Mouse (Mus musculus) frontal cortex, adult 2 months (tissue): Measurements from ENCODE around the gene Hist1h4i. TPM values are rescaled to one million over a fixed set of nuclear protein-coding genes. Genes with fewer than 3 reads are reported as not detected.

Source experiments
- polyA plus RNA-seq: library from polyadenylated mRNA; depleted of rRNA; stranded (reverse); fragments of >200 nt; gene quantifications from 2 replicates; pipeline ENCODE4 v1.2.3, GENCODE M21; 2012; rRNA removed

Hist1h4i gene
- polyA plus RNA-seq, 1 experiment, result 12.2 TPM

Other genes starting within 250 kb of the Hist1h4i start
- 1.5 and 1.9 TPM in 2 replicates for gene Hist1h2bq, start 231.2 kb downstream of the Hist1h4i start, polyA plus RNA-seq
- not detected in 2 replicates for gene Hist1h2ao, start 230.9 kb downstream of the Hist1h4i start, polyA plus RNA-seq
- not detected in 2 replicates for gene Hist1h4m, start 229.6 kb downstream of the Hist1h4i start, polyA plus RNA-seq
- gene Hist1h4n, start 209.2 kb downstream of the Hist1h4i start, polyA plus RNA-seq, result 12.0 and 12.7 TPM in 2 replicates
- gene Hist1h2ap, start 207.9 kb downstream of the Hist1h4i start, polyA plus RNA-seq, result 3.5 and 3.9 TPM in 2 replicates
- gene Hist1h2br, start 207.6 kb downstream of the Hist1h4i start, polyA plus RNA-seq, result 0.21 and 0.96 TPM in 2 replicates
- 2.2 and 2.6 TPM in 2 replicates for gene Zfp184, start 96.3 kb downstream of the Hist1h4i start, polyA plus RNA-seq
- not detected in 2 replicates for gene Pom121l2, start 60.2 kb downstream of the Hist1h4i start, polyA plus RNA-seq
- 0.56 and 1.4 TPM in 2 replicates for gene Prss16, start 31.6 kb downstream of the Hist1h4i start, polyA plus RNA-seq
- gene Hist1h2ah, start 5.8 kb downstream of the Hist1h4i start, polyA plus RNA-seq, result 0.80 TPM in 1 of 2 replicates, not detected in the other
- 0.36 and 0.65 TPM in 2 replicates for gene Hist1h2bk, start 5.5 kb downstream of the Hist1h4i start, polyA plus RNA-seq
- 0.36 and 0.38 TPM in 2 replicates for gene Hist1h2ag, start 1.6 kb upstream of the Hist1h4i start, polyA plus RNA-seq
- gene Hist1h2bj, start 1.9 kb upstream of the Hist1h4i start, polyA plus RNA-seq, result 0.78 and 1.6 TPM in 2 replicates
- gene Vmn1r188, start 43.1 kb upstream of the Hist1h4i start, polyA plus RNA-seq, result not detected in 2 replicates
- gene Vmn1r189, start 64.5 kb upstream of the Hist1h4i start, polyA plus RNA-seq, result not detected in 2 replicates
- not detected in 2 replicates for gene Vmn1r191, start 142.6 kb upstream of the Hist1h4i start, polyA plus RNA-seq
- gene Vmn1r192, start 149.8 kb upstream of the Hist1h4i start, polyA plus RNA-seq, result not detected in 2 replicates
- gene Vmn1r193, start 181.8 kb upstream of the Hist1h4i start, polyA plus RNA-seq, result not detected in 2 replicates
- not detected in 2 replicates for gene Vmn1r194, start 202.9 kb upstream of the Hist1h4i start, polyA plus RNA-seq
- not detected in 2 replicates for gene Vmn1r195, start 229.2 kb upstream of the Hist1h4i start, polyA plus RNA-seq
- not detected in 2 replicates for gene Vmn1r196, start 248.6 kb upstream of the Hist1h4i start, polyA plus RNA-seq